Mouse (Mus musculus): ENCODE data around the gene 1700015F17Rik. TPM values are rescaled to one million over a fixed set of nuclear protein-coding genes. Genes with fewer than 3 reads are reported as not detected.
A peak's percentile ranks its signal among the peaks of the same experiment; 100 is the strongest.

Gene 1700015F17Rik
- polyA plus RNA-seq, 1 experiment from 2014 or later = not detected

GRCm38 (mm10) chr5:5503381-5503780 lies 24.4 kb upstream of the 1700015F17Rik start:
- Histone ChIP-seq H3K27me3 (ENCODE audit: control insufficient read depth, insufficient read depth, low read depth, low read length) (no peaks in the 10 kb centered on the region), H3K9me3 (ENCODE audit: control insufficient read depth, low read length) (no peaks in the 10 kb centered on the region), H3K4me2 (ENCODE audit: low read depth, low read length) (no peak overlapping the region), H3K27ac (ENCODE audit: low read length) (no peak overlapping the region), H3K4me1 (replicated peaks; ENCODE audit: control insufficient read depth, insufficient read depth, low read length) (no peaks in the 10 kb centered on the region), H3K4me3 (ENCODE audit: low read length) (no peak overlapping the region), H3K9ac (ENCODE audit: low read length) (no peak overlapping the region), H3K36me3 (ENCODE audit: control insufficient read depth, insufficient read depth, low read length) (peaks cover 2% of the 10 kb centered on the region; the same call in 1 of the 2 replicates)
- ATAC-seq (ENCODE audit: low read depth) = no peak
- WGBS = 62% methylated on average over 4 of the region's 4 CpGs

GRCm38 (mm10) chr5:5501583-5501982 lies 22.6 kb upstream of the 1700015F17Rik start:
- whole genome bisulfite sequencing = 54% methylated on average over 2 of the region's 2 CpGs
- no peak for ATAC-seq (ENCODE audit: low read depth)
- no peak overlapping the region for H3K27ac ChIP-seq (ENCODE audit: low read length)
- no peak overlapping the region for H3K4me3 ChIP-seq (ENCODE audit: low read length)
- no peak overlapping the region for H3K4me2 ChIP-seq (ENCODE audit: low read depth, low read length)
- H3K36me3 ChIP-seq (ENCODE audit: control insufficient read depth, insufficient read depth, low read length) = peaks cover 2% of the 10 kb centered on the region; the same call in 1 of the 2 replicates
- H3K9ac ChIP-seq (ENCODE audit: low read length) = no peak overlapping the region
- no peaks in the 10 kb centered on the region for H3K4me1 ChIP-seq (replicated peaks; ENCODE audit: control insufficient read depth, insufficient read depth, low read length)
- no peaks in the 10 kb centered on the region for H3K27me3 ChIP-seq (ENCODE audit: control insufficient read depth, insufficient read depth, low read depth, low read length)
- no peaks in the 10 kb centered on the region for H3K9me3 ChIP-seq (ENCODE audit: control insufficient read depth, low read length)

GRCm38 (mm10) chr5:5496393-5496792 lies 17.4 kb upstream of the 1700015F17Rik start:
- Histone ChIP-seq H3K4me1 (replicated peaks; ENCODE audit: control insufficient read depth, insufficient read depth, low read length) (no peaks in the 10 kb centered on the region; the same call in 1 of the 2 replicates), H3K27ac (ENCODE audit: low read length) (no peak overlapping the region), H3K4me3 (ENCODE audit: low read length) (no peak overlapping the region), H3K4me2 (ENCODE audit: low read depth, low read length) (no peak overlapping the region), H3K9me3 (ENCODE audit: control insufficient read depth, low read length) (no peaks in the 10 kb centered on the region), H3K27me3 (ENCODE audit: control insufficient read depth, insufficient read depth, low read depth, low read length) (peaks cover 2% of the 10 kb centered on the region; the same call in 1 of the 2 replicates), H3K36me3 (ENCODE audit: control insufficient read depth, insufficient read depth, low read length) (no peaks in the 10 kb centered on the region), H3K9ac (ENCODE audit: low read length) (no peak overlapping the region)
- ATAC-seq (ENCODE audit: low read depth) = no peak
- 66% methylated on average over 3 of the region's 3 CpGs for WGBS

- Histone ChIP-seq H3K4me3 (ENCODE audit: low read length) (no peak overlapping the region), H3K4me1 (replicated peaks; ENCODE audit: control insufficient read depth, insufficient read depth, low read length) (no peaks in the 10 kb centered on the region; the same call in 1 of the 2 replicates), H3K9me3 (ENCODE audit: control insufficient read depth, low read length) (no peaks in the 10 kb centered on the region), H3K36me3 (ENCODE audit: control insufficient read depth, insufficient read depth, low read length) (no peaks in the 10 kb centered on the region), H3K4me2 (ENCODE audit: low read depth, low read length) (no peak overlapping the region), H3K27ac (ENCODE audit: low read length) (no peak overlapping the region), H3K9ac (ENCODE audit: low read length) (no peak overlapping the region), H3K27me3 (ENCODE audit: control insufficient read depth, insufficient read depth, low read depth, low read length) (peaks cover 2% of the 10 kb centered on the region; the same call in 1 of the 2 replicates)
- WGBS = 84% methylated on average over 4 of the region's 4 CpGs
- no peak for ATAC-seq (ENCODE audit: low read depth)
These were observed 16.1 kb upstream of the 1700015F17Rik start for GRCm38 (mm10) chr5:5495042-5495441.

- WGBS = 36% methylated on average over 16 of the region's 16 CpGs
- H3K36me3 ChIP-seq (ENCODE audit: control insufficient read depth, insufficient read depth, low read length) = no peaks in the 10 kb centered on the region
- peak; percentile 45; the same call in 1 of the 2 replicates for ATAC-seq (ENCODE audit: low read depth)
- no peak overlapping the region for H3K9ac ChIP-seq (ENCODE audit: low read length)
- no peak overlapping the region for H3K4me2 ChIP-seq (ENCODE audit: low read depth, low read length)
- no peak overlapping the region for H3K27ac ChIP-seq (ENCODE audit: low read length)
- H3K4me3 ChIP-seq (ENCODE audit: low read length) = no peak overlapping the region
- no peaks in the 10 kb centered on the region; the same call in 1 of the 2 replicates for H3K4me1 ChIP-seq (replicated peaks; ENCODE audit: control insufficient read depth, insufficient read depth, low read length)
- H3K27me3 ChIP-seq (ENCODE audit: control insufficient read depth, insufficient read depth, low read depth, low read length) = peaks cover 2% of the 10 kb centered on the region; the same call in 1 of the 2 replicates
- H3K9me3 ChIP-seq (ENCODE audit: control insufficient read depth, low read length) = no peaks in the 10 kb centered on the region
These were observed 15.5 kb upstream of the 1700015F17Rik start for GRCm38 (mm10) chr5:5494269-5495005.

GRCm38 (mm10) chr5:5492163-5492562 lies 13.2 kb upstream of the 1700015F17Rik start:
- ATAC-seq (ENCODE audit: low read depth) = no peak
- Histone ChIP-seq H3K27me3 (ENCODE audit: control insufficient read depth, insufficient read depth, low read depth, low read length) (peaks cover 2% of the 10 kb centered on the region; the same call in 1 of the 2 replicates), H3K9me3 (ENCODE audit: control insufficient read depth, low read length) (no peaks in the 10 kb centered on the region), H3K4me1 (replicated peaks; ENCODE audit: control insufficient read depth, insufficient read depth, low read length) (no peaks in the 10 kb centered on the region; the same call in 1 of the 2 replicates), H3K4me2 (ENCODE audit: low read depth, low read length) (no peak overlapping the region), H3K4me3 (ENCODE audit: low read length) (no peak overlapping the region), H3K27ac (ENCODE audit: low read length) (no peak overlapping the region), H3K9ac (ENCODE audit: low read length) (no peak overlapping the region), H3K36me3 (ENCODE audit: control insufficient read depth, insufficient read depth, low read length) (no peaks in the 10 kb centered on the region)
- 92% methylated on average over 4 of the region's 4 CpGs for WGBS

- H3K4me1 ChIP-seq (replicated peaks; ENCODE audit: control insufficient read depth, insufficient read depth, low read length) = no peaks in the 10 kb centered on the region
- no peak overlapping the region for H3K4me3 ChIP-seq (ENCODE audit: low read length)
- no peak overlapping the region for H3K9ac ChIP-seq (ENCODE audit: low read length)
- H3K36me3 ChIP-seq (ENCODE audit: control insufficient read depth, insufficient read depth, low read length) = no peaks in the 10 kb centered on the region
- 65% methylated on average over 3 of the region's 3 CpGs for WGBS
- no peak overlapping the region for H3K4me2 ChIP-seq (ENCODE audit: low read depth, low read length)
- H3K27me3 ChIP-seq (ENCODE audit: control insufficient read depth, insufficient read depth, low read depth, low read length) = no peaks in the 10 kb centered on the region
- no peak overlapping the region for H3K27ac ChIP-seq (ENCODE audit: low read length)
- no peak for ATAC-seq (ENCODE audit: low read depth)
- H3K9me3 ChIP-seq (ENCODE audit: control insufficient read depth, low read length) = no peaks in the 10 kb centered on the region
These were observed 7.1 kb upstream of the 1700015F17Rik start for GRCm38 (mm10) chr5:5486071-5486470.

- H3K4me3 ChIP-seq (ENCODE audit: low read length) = no peak overlapping the region
- no peaks in the 10 kb centered on the region for H3K4me1 ChIP-seq (replicated peaks; ENCODE audit: control insufficient read depth, insufficient read depth, low read length)
- no peaks in the 10 kb centered on the region for H3K9me3 ChIP-seq (ENCODE audit: control insufficient read depth, low read length)
- H3K36me3 ChIP-seq (ENCODE audit: control insufficient read depth, insufficient read depth, low read length) = no peaks in the 10 kb centered on the region
- ATAC-seq (ENCODE audit: low read depth) = no peak
- 50% methylated on average over 9 of the region's 9 CpGs for WGBS
- no peaks in the 10 kb centered on the region for H3K27me3 ChIP-seq (ENCODE audit: control insufficient read depth, insufficient read depth, low read depth, low read length)
- H3K4me2 ChIP-seq (ENCODE audit: low read depth, low read length) = no peak overlapping the region
- H3K27ac ChIP-seq (ENCODE audit: low read length) = no peak overlapping the region
- no peak overlapping the region for H3K9ac ChIP-seq (ENCODE audit: low read length)
These were observed 4.4 kb upstream of the 1700015F17Rik start for GRCm38 (mm10) chr5:5483254-5483858.

- Histone ChIP-seq H3K9me3 (ENCODE audit: control insufficient read depth, low read length) (no peaks in the 10 kb centered on the region), H3K4me2 (ENCODE audit: low read depth, low read length) (no peak overlapping the region), H3K4me3 (ENCODE audit: low read length) (no peak overlapping the region), H3K27ac (ENCODE audit: low read length) (no peak overlapping the region), H3K9ac (ENCODE audit: low read length) (no peak overlapping the region), H3K36me3 (ENCODE audit: control insufficient read depth, insufficient read depth, low read length) (no peaks in the 10 kb centered on the region), H3K4me1 (replicated peaks; ENCODE audit: control insufficient read depth, insufficient read depth, low read length) (no peaks in the 10 kb centered on the region), H3K27me3 (ENCODE audit: control insufficient read depth, insufficient read depth, low read depth, low read length) (no peaks in the 10 kb centered on the region)
- 7% methylated on average over 1 of the region's 1 CpGs for WGBS
- no peak for ATAC-seq (ENCODE audit: low read depth)
These were observed 2.7 kb upstream of the 1700015F17Rik start for GRCm38 (mm10) chr5:5481662-5482061.
